Mouse (Mus musculus) kidney, adult 8-10 months (tissue): ENCODE results near the gene Col5a1.

Experiments used
- DNase-seq, 2 experiments: peaks; one replicate each; pipeline ENCODE4 v3.0.0; 2022

Gene Col5a1

GRCm38 (mm10) chr2:27886148-27886551 lies at the start of gene Col5a1:
Col5a1 (plus strand) TSS chr2:27886425.
- DNase-seq, result peak; percentile 29 to 51

GRCm38 (mm10) chr2:27838112-27838511 lies 48.1 kb upstream of the Col5a1 start:
- DNase-seq, result no peak

- DNase-seq, result no peak
These were observed 45.3 kb upstream of the Col5a1 start for GRCm38 (mm10) chr2:27840890-27841289.

- no peak for DNase-seq
These were observed 43.3 kb upstream of the Col5a1 start for GRCm38 (mm10) chr2:27842893-27843292.

- no peak for DNase-seq
These were observed 41.3 kb upstream of the Col5a1 start for GRCm38 (mm10) chr2:27844885-27845284.

- peak; percentile 29 to 44 for DNase-seq
These were observed 39.2 kb upstream of the Col5a1 start for GRCm38 (mm10) chr2:27847001-27847400.

GRCm38 (mm10) chr2:27847851-27848435 lies 38.3 kb upstream of the Col5a1 start:
- no peak for DNase-seq

- DNase-seq, result no peak
These were observed 37.8 kb upstream of the Col5a1 start for GRCm38 (mm10) chr2:27848466-27848865.

GRCm38 (mm10) chr2:27858348-27858903 lies 27.8 kb upstream of the Col5a1 start:
- DNase-seq, result no peak

- DNase-seq, result no peak
These were observed 24.5 kb upstream of the Col5a1 start for GRCm38 (mm10) chr2:27861576-27862238.

- DNase-seq, result no peak
These were observed 21.5 kb upstream of the Col5a1 start for GRCm38 (mm10) chr2:27864491-27865365.

- no peak for DNase-seq
These were observed 15.6 kb upstream of the Col5a1 start for GRCm38 (mm10) chr2:27870586-27870985.

- no peak for DNase-seq
These were observed 15.2 kb upstream of the Col5a1 start for GRCm38 (mm10) chr2:27871056-27871455.

- no peak for DNase-seq
These were observed 13.9 kb upstream of the Col5a1 start for GRCm38 (mm10) chr2:27872276-27872675.

GRCm38 (mm10) chr2:27873030-27873429 lies 13.2 kb upstream of the Col5a1 start:
- DNase-seq, result no peak

- DNase-seq, result no peak
These were observed 11.6 kb upstream of the Col5a1 start for GRCm38 (mm10) chr2:27874596-27874995.

- DNase-seq, result no peak
These were observed 11.0 kb upstream of the Col5a1 start for GRCm38 (mm10) chr2:27875231-27875630.

- DNase-seq, result no peak
These were observed 10.4 kb upstream of the Col5a1 start for GRCm38 (mm10) chr2:27875786-27876185.

GRCm38 (mm10) chr2:27876724-27877504 lies 9.3 kb upstream of the Col5a1 start:
- DNase-seq, result no peak

GRCm38 (mm10) chr2:27878066-27878465 lies 8.2 kb upstream of the Col5a1 start:
- DNase-seq, result no peak

- no peak for DNase-seq
These were observed 2.9 kb upstream of the Col5a1 start for GRCm38 (mm10) chr2:27883276-27883675.

GRCm38 (mm10) chr2:27885456-27886147 lies 623 bp upstream of the Col5a1 start:
- DNase-seq, result peak; percentile 30 to 31
